Mouse (Mus musculus) frontal cortex, adult (tissue): ENCODE measurements at regions not wholly inside any gene's neighbourhood (a gene's known extent, or its start where the extent isn't known, plus 50 kb on each side); places are given as distances from the start of the nearest gene placed in this dataset.

ENCODE experiments used
- ATAC-seq: cut with Nextera tagmentation; 2 replicates; pipeline ENCODE4 v1.9.2; 2017; ENCODE audit warnings: mild to moderate bottlenecking, moderate library complexity, mixed read lengths; ENCODE audit not compliant: low TSS enrichment

- no peak for ATAC-seq
Measured at GRCm38 (mm10) chr2:46360049-46360712, 1243.0 kb upstream of the Zeb2 start.

GRCm38 (mm10) chr2:46358225-46358624 is 1241.0 kb upstream of the Zeb2 start:
- no peak for ATAC-seq

GRCm38 (mm10) chr2:46356651-46357050 is 1239.5 kb upstream of the Zeb2 start:
- ATAC-seq = no peak

- no peak for ATAC-seq
Measured at GRCm38 (mm10) chr2:46340694-46341093, 1223.5 kb upstream of the Zeb2 start.

GRCm38 (mm10) chr2:46316666-46317065 is 1199.5 kb upstream of the Zeb2 start:
- no peak for ATAC-seq

GRCm38 (mm10) chr2:46315243-46315642 is 1198.0 kb upstream of the Zeb2 start:
- no peak for ATAC-seq

GRCm38 (mm10) chr2:46307582-46308153 is 1190.5 kb upstream of the Zeb2 start:
- no peak for ATAC-seq

GRCm38 (mm10) chr2:46302627-46303026 is 1185.4 kb upstream of the Zeb2 start:
- ATAC-seq = no peak

GRCm38 (mm10) chr2:46297274-46297843 is 1180.2 kb upstream of the Zeb2 start:
- no peak for ATAC-seq

- ATAC-seq = peak; percentile 90
Measured at GRCm38 (mm10) chr2:46283929-46284598, 1166.9 kb upstream of the Zeb2 start.

GRCm38 (mm10) chr2:46280822-46281221 is 1163.6 kb upstream of the Zeb2 start:
- no peak for ATAC-seq

- ATAC-seq = no peak
Measured at GRCm38 (mm10) chr2:46261618-46262017, 1144.4 kb upstream of the Zeb2 start.

- ATAC-seq = no peak
Measured at GRCm38 (mm10) chr2:46251562-46251961, 1134.4 kb upstream of the Zeb2 start.

GRCm38 (mm10) chr2:46245717-46246116 is 1128.5 kb upstream of the Zeb2 start:
- no peak for ATAC-seq

- ATAC-seq = no peak
Measured at GRCm38 (mm10) chr2:46244697-46245096, 1127.5 kb upstream of the Zeb2 start.

GRCm38 (mm10) chr2:46242806-46243205 is 1125.6 kb upstream of the Zeb2 start:
- no peak for ATAC-seq

- peak; percentile 98 for ATAC-seq
Measured at GRCm38 (mm10) chr2:46239874-46240273, 1122.7 kb upstream of the Zeb2 start.

GRCm38 (mm10) chr2:46230791-46231450 is 1113.7 kb upstream of the Zeb2 start:
- ATAC-seq = no peak

GRCm38 (mm10) chr2:46218336-46218957 is 1101.3 kb upstream of the Zeb2 start:
- no peak for ATAC-seq

- ATAC-seq = no peak
Measured at GRCm38 (mm10) chr2:46199341-46199740, 1082.1 kb upstream of the Zeb2 start.

GRCm38 (mm10) chr2:46187265-46187888 is 1070.2 kb upstream of the Zeb2 start:
- no peak for ATAC-seq
